Mouse (Mus musculus): Measurements from ENCODE around the gene Ms4a4c. TPM values are rescaled to one million over a fixed set of nuclear protein-coding genes. Genes with fewer than 3 reads are reported as not detected.

Ms4a4c gene
- polyA plus RNA-seq (2012; rRNA removed), result 0.06 and 0.12 TPM in 2 replicates

- DNase-seq (ENCODE audit: low read depth), result no peak
- no peak for TF ChIP-seq POLR2A (IDR thresholded peaks at IDR 0.05; ENCODE audit: borderline replicate concordance, extremely low read depth, insufficient read depth, insufficient read length, poor library complexity, severe bottlenecking)
- no peak for TF ChIP-seq CTCF (IDR thresholded peaks at IDR 0.05; ENCODE audit: borderline replicate concordance, extremely low read depth, insufficient read depth, insufficient read length)
Observed at GRCm38 (mm10) chr19:11404527-11404926, at the start of gene Ms4a4c. Gene Ms4a4c, plus strand, starts transcription at chr19:11404770.

- DNase-seq (ENCODE audit: low read depth), result no peak
- TF ChIP-seq CTCF (IDR thresholded peaks at IDR 0.05; ENCODE audit: borderline replicate concordance, extremely low read depth, insufficient read depth, insufficient read length) (no peak), POLR2A (IDR thresholded peaks at IDR 0.05; ENCODE audit: borderline replicate concordance, extremely low read depth, insufficient read depth, insufficient read length, poor library complexity, severe bottlenecking) (no peak)
Observed at GRCm38 (mm10) chr19:11355730-11356129, 48.8 kb upstream of the Ms4a4c start.

DNA sequence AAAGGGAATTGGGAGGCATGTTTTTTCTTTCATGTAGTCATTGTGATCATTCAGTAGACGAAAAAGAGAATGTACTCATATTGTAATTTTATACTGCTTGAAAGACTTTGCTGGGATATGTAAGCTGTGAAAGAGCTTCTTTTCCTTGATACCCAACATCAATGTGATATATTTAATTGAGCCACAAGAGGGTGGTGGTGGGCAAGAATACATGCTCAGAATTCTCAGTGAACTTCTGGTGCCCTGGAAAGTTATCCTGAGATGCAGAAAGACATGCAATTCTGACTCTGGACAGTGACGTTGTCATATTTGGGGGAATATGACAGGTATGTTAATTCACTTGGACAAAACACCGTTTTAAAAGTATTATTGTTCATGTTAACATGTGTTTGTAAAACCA is 44.5 kb upstream of the Ms4a4c start:
- no peak for TF ChIP-seq POLR2A (IDR thresholded peaks at IDR 0.05; ENCODE audit: borderline replicate concordance, extremely low read depth, insufficient read depth, insufficient read length, poor library complexity, severe bottlenecking)
- no peak for TF ChIP-seq CTCF (IDR thresholded peaks at IDR 0.05; ENCODE audit: borderline replicate concordance, extremely low read depth, insufficient read depth, insufficient read length)
- DNase-seq (ENCODE audit: low read depth), result no peak

GRCm38 (mm10) chr19:11362002-11362401 is 42.6 kb upstream of the Ms4a4c start:
- no peak for TF ChIP-seq CTCF (IDR thresholded peaks at IDR 0.05; ENCODE audit: borderline replicate concordance, extremely low read depth, insufficient read depth, insufficient read length)
- TF ChIP-seq POLR2A (IDR thresholded peaks at IDR 0.05; ENCODE audit: borderline replicate concordance, extremely low read depth, insufficient read depth, insufficient read length, poor library complexity, severe bottlenecking), result no peak

DNA sequence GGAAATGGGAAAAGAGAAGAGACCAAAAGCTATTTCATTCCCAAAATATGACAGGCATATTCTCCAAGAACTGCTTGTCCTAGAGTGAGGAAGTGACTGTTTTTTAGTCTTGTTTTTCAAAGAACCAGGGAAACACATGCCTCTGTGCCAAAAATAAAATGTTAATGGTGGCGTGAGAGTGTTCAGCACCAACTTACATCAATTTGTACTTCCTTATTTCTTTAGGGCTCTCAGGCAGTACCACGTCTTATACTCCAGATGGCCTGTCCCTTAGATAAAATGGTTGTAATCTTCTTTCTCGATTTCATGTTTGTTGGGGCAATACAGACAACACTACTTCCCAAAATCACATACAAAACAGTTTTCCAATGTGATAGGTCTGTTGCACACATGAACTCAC is 36.3 kb upstream of the Ms4a4c start:
- TF ChIP-seq POLR2A (IDR thresholded peaks at IDR 0.05; ENCODE audit: borderline replicate concordance, extremely low read depth, insufficient read depth, insufficient read length, poor library complexity, severe bottlenecking) (no peak), CTCF (IDR thresholded peaks at IDR 0.05; ENCODE audit: borderline replicate concordance, extremely low read depth, insufficient read depth, insufficient read length) (no peak)
- DNase-seq (ENCODE audit: low read depth), result no peak

More at GRCm38 (mm10) chr19:11362002-11362401, 42.6 kb upstream of the Ms4a4c start:
- no peak for DNase-seq (ENCODE audit: low read depth)

DNA sequence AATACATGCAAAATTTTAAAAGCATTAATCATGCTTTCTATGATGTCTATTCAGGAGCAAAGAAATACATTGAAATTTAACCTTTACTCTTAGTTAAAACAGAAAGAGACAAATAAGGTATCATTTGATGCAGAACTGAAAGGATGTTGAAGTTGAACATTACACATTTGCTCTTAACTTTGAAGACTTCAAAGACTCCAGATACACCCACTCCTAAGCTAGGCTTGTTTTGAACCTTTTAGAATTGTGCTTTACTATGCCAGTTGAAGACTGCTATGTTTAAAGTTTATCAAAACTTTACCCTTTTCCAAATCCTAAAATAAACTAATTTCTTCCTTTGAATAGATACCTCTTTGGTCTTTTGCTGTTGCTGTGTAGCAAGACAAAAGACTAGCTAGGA is 33.4 kb upstream of the Ms4a4c start:
- no peak for DNase-seq (ENCODE audit: low read depth)
- TF ChIP-seq POLR2A (IDR thresholded peaks at IDR 0.05; ENCODE audit: borderline replicate concordance, extremely low read depth, insufficient read depth, insufficient read length, poor library complexity, severe bottlenecking) (no peak), CTCF (IDR thresholded peaks at IDR 0.05; ENCODE audit: borderline replicate concordance, extremely low read depth, insufficient read depth, insufficient read length) (no peak)

DNA sequence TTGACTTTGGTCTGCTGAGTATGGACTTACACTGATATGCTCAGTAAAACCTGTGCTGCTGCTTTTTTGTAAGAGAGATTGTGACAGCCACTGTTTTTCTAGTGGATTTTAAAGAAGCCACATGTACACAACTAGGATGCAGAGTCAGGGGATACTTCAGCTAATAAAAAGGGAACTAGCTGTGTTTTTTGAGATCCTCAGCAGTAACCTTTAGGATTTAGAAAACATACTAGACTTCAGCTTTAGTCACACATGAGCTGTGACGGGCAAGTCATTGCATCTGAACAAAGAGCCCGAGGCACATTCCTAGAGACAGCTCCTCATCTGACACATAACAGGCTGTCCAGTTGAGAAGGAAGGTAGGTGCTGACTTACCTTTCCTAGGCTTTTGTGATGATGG is 29.3 kb upstream of the Ms4a4c start, which contains the start of gene Ms4a4a:
Gene Ms4a4a (plus strand): TSS at position 251 of the 400 bp plus-strand sequence.
- no peak for DNase-seq (ENCODE audit: low read depth)
- no peak for TF ChIP-seq POLR2A (IDR thresholded peaks at IDR 0.05; ENCODE audit: borderline replicate concordance, extremely low read depth, insufficient read depth, insufficient read length, poor library complexity, severe bottlenecking)
- no peak for TF ChIP-seq CTCF (IDR thresholded peaks at IDR 0.05; ENCODE audit: borderline replicate concordance, extremely low read depth, insufficient read depth, insufficient read length)

DNA sequence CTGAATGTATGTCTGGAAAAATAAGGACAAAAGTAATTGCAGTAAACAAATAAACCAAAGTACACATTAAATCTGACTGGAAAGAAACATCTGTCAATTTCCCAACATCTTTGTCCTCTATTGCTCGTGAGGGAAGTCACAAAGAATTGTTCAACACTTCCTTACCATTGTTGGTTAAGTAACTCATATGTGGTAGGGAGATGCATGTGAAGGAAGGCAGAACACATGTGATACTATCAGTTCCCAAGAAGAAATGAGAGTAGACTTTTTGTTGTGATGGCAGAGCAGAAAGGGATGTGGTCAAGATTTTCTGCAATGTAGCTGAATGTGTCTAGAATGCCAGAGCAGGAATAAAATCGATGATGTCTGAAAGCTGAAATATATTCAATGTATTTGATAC is 28.2 kb upstream of the Ms4a4c start:
- no peak for TF ChIP-seq CTCF (IDR thresholded peaks at IDR 0.05; ENCODE audit: borderline replicate concordance, extremely low read depth, insufficient read depth, insufficient read length)
- no peak for TF ChIP-seq POLR2A (IDR thresholded peaks at IDR 0.05; ENCODE audit: borderline replicate concordance, extremely low read depth, insufficient read depth, insufficient read length, poor library complexity, severe bottlenecking)
- DNase-seq (ENCODE audit: low read depth), result no peak

GRCm38 (mm10) chr19:11387109-11387508 is 17.5 kb upstream of the Ms4a4c start:
- no peak for DNase-seq (ENCODE audit: low read depth)
- TF ChIP-seq POLR2A (IDR thresholded peaks at IDR 0.05; ENCODE audit: borderline replicate concordance, extremely low read depth, insufficient read depth, insufficient read length, poor library complexity, severe bottlenecking) (no peak), CTCF (IDR thresholded peaks at IDR 0.05; ENCODE audit: borderline replicate concordance, extremely low read depth, insufficient read depth, insufficient read length) (no peak)

DNA sequence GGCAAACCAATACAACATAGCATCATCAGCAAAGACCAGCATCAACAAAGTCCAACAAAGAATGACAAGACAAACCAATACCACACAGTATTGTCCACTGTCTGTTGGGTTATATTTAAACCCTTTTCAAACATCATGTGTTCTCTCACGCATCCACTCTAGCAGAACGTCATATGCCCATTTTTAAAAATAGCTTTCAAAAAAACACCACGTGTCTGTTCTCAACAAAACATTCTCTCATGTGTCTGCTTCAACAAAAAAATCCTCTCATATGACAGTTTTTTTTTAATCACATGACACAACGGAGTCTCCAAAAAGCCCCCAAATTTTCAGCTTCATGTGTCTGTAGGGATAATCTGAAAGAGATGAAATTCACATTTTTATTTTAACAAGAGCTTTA is 16.9 kb upstream of the Ms4a4c start:
- no peak for TF ChIP-seq POLR2A (IDR thresholded peaks at IDR 0.05; ENCODE audit: borderline replicate concordance, extremely low read depth, insufficient read depth, insufficient read length, poor library complexity, severe bottlenecking)
- TF ChIP-seq CTCF (IDR thresholded peaks at IDR 0.05; ENCODE audit: borderline replicate concordance, extremely low read depth, insufficient read depth, insufficient read length), result no peak

DNA sequence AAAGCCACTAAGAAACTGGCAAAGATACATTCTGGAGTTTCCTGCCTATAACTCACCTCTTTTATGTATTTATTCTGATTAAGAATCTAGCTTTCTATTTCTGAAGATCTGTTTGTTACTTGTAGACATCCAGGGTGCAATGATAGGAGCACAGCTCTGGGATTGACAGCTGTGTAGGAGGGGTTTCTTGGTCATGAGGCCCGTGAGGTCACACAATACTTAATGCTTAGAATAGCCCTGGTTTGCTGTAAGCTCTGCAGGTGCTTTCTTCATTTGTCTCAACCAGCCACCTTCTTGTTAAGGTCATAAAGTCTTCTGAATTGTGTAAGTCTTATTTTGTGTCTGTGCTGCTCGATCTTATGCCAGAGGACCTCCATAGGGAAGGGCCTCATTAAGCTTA is 15.6 kb upstream of the Ms4a4c start:
- DNase-seq (ENCODE audit: low read depth), result no peak
- TF ChIP-seq POLR2A (IDR thresholded peaks at IDR 0.05; ENCODE audit: borderline replicate concordance, extremely low read depth, insufficient read depth, insufficient read length, poor library complexity, severe bottlenecking) (no peak), CTCF (IDR thresholded peaks at IDR 0.05; ENCODE audit: borderline replicate concordance, extremely low read depth, insufficient read depth, insufficient read length) (no peak)

More for the DNA sequence above, 16.9 kb upstream of the Ms4a4c start:
- no peak for DNase-seq (ENCODE audit: low read depth)

DNA sequence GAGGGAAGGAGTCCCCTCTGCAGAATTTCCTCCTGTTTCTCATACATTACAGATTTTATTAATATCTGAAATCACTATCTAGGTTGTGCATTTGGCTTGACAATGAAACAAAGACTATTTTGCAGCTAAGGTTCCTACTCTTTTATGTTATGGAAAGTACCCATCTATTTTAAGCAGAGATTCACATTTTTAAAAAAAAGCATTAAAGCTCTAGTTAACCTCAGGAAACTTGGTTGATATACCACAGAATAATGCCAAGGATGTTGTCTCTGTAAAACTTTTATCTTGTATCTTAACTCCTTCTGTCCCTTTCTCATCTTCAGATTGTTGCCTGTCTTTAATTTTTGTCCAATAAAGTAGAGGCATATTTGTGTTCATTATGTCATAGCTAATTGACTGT is 8.8 kb upstream of the Ms4a4c start:
- TF ChIP-seq CTCF (IDR thresholded peaks at IDR 0.05; ENCODE audit: borderline replicate concordance, extremely low read depth, insufficient read depth, insufficient read length), result no peak
- no peak for TF ChIP-seq POLR2A (IDR thresholded peaks at IDR 0.05; ENCODE audit: borderline replicate concordance, extremely low read depth, insufficient read depth, insufficient read length, poor library complexity, severe bottlenecking)
- DNase-seq (ENCODE audit: low read depth), result no peak
